Mouse (Mus musculus): ENCODE measurements at regions not wholly inside any gene's neighbourhood (a gene's known extent, or its start where the extent isn't known, plus 50 kb on each side); places are given as distances from the start of the nearest gene placed in this dataset.

DNA sequence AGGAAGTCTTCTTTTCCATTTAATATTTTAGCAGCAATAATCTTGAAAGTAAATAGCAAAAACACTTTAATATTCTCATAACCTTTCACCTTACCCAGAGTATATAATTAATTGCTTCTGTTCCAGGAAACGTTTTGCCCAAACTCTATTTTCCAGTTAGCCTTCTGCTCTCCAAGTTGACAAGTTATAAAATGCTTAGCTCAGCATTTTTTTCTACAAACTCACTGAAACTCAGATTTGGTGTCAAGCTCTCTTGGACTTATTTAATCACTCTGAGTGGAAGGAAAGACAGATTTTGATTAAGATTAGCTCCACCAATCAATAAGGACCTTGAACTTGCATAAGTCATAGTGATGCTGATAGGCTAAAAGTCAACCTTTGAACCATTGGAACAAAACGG is 528.8 kb upstream of the Itga1 start:
- no peaks in the 10 kb centered on the region for H3K4me1 ChIP-seq (ENCODE audit: control insufficient read depth, insufficient read depth, low read length)
- TF ChIP-seq POLR2A (IDR thresholded peaks at IDR 0.05; ENCODE audit: borderline replicate concordance, extremely low read depth, low read depth, low read length): no peak
- TF ChIP-seq CTCF (IDR thresholded peaks at IDR 0.05; ENCODE audit: insufficient read depth, low read length): no peak
- DNase-seq: no peak
- 61% methylated on average over 2 of the region's 2 CpGs for WGBS
- H3K4me3 ChIP-seq (replicated peaks; ENCODE audit: extremely low read depth, low read depth, low read length): no peak overlapping the region

DNA sequence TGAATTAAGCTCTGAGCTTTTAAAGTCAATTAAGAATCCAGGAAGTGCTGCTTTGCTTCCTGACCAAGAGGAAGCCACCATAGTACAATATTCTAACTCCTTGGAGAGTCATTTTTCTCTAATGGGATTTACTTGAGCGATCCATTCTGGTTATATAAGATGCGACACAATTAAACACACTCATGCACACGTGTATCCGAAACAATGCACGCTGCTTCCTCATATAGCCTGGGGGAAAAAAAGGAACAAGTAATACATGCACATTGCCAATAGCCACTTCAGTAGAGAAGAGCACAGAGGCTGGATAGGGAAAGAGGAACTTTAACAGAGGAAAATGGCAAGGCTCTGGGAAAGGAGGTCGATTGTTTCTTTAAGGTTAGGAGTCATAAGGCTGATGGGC is 511.4 kb upstream of the Itga1 start:
- TF ChIP-seq CTCF (IDR thresholded peaks at IDR 0.05; ENCODE audit: insufficient read depth, low read length): no peak
- no peak for TF ChIP-seq POLR2A (IDR thresholded peaks at IDR 0.05; ENCODE audit: borderline replicate concordance, extremely low read depth, low read depth, low read length)
- no peak overlapping the region for H3K4me3 ChIP-seq (replicated peaks; ENCODE audit: extremely low read depth, low read depth, low read length)
- H3K4me1 ChIP-seq (ENCODE audit: control insufficient read depth, insufficient read depth, low read length): no peaks in the 10 kb centered on the region
- WGBS: 75% methylated on average over 6 of the region's 6 CpGs
- DNase-seq: no peak

DNA sequence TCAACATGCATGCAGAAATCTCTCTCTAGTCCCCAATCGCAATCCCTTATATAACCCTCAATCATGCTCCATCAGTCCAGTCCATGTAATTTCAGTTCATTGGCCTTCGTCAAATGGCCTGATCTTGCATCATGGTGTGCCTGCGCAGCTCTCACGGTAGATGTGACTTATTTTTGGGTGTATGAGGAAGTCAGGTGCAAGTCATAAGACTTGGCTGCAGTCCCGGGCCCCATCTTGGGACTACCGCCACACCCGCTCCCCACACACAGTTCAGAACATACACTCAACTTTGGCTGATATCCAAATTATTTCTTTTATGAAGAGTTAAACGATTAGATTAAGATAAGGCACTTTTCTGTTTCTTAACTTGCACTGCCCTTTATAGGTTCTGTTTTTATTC is 504.7 kb upstream of the Itga1 start:
- H3K4me1 ChIP-seq (ENCODE audit: control insufficient read depth, insufficient read depth, low read length): no peaks in the 10 kb centered on the region
- DNase-seq: no peak
- 69% methylated on average over 8 of the region's 8 CpGs for WGBS
- no peak overlapping the region for H3K4me3 ChIP-seq (replicated peaks; ENCODE audit: extremely low read depth, low read depth, low read length)
- no peak for TF ChIP-seq POLR2A (IDR thresholded peaks at IDR 0.05; ENCODE audit: borderline replicate concordance, extremely low read depth, low read depth, low read length)

DNA sequence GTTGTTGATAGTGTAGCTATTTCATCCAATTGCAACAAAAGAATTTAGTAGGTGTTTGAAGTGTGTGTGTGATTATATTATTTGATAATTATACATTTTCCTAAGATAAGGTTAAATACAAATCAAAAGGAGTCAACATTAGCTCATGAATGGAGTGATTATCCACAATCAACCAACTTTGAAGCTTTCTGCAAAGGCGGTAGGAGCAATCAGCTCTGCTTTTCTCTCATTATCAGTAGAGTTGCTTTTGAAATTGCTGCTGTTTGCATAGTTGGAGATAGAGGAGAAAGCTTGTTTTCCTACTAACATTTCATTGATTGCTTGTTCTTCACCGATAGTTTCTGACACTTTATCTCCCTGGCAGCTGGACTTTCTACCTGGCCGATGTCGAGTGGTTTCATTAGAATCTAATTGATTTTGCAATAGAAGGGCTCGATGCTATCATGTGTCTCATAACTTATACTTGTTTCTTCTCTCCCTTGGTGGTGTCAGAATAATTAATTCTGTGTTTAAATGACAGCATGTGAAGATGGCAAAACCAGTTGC is 493.4 kb upstream of the Itga1 start:
- no peak overlapping the region for H3K4me3 ChIP-seq (replicated peaks; ENCODE audit: extremely low read depth, low read depth, low read length)
- DNase-seq: no peak
- WGBS: 57% methylated on average over 5 of the region's 5 CpGs
- no peak for TF ChIP-seq POLR2A (IDR thresholded peaks at IDR 0.05; ENCODE audit: borderline replicate concordance, extremely low read depth, low read depth, low read length)
- H3K4me1 ChIP-seq (ENCODE audit: control insufficient read depth, insufficient read depth, low read length): no peaks in the 10 kb centered on the region

DNA sequence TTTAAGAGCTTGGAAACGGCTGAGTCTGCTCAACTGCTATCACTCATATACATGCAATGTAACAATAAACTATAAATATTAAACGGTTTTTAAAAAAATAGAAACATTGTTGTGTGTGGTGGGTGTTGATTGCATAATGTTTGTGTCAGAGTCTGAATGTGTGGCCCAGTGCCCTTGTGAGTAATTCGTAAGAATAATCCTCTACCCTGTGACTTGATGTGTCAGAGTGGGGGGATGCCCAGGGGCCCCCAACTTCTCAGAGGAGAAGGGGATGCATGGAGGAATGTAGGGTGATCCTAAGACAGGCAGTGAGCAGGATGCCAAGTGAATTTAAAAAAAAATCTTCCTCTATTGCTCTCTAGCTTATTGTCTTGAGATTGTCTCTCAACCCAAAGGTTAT is 474.2 kb upstream of the Itga1 start:
- no peak for DNase-seq
- 69% methylated on average over 3 of the region's 3 CpGs for WGBS
- Histone ChIP-seq H3K4me3 (replicated peaks; ENCODE audit: extremely low read depth, low read depth, low read length) (no peak overlapping the region), H3K4me1 (ENCODE audit: control insufficient read depth, insufficient read depth, low read length) (no peaks in the 10 kb centered on the region)
- TF ChIP-seq POLR2A (IDR thresholded peaks at IDR 0.05; ENCODE audit: borderline replicate concordance, extremely low read depth, low read depth, low read length) (no peak), CTCF (IDR thresholded peaks at IDR 0.05; ENCODE audit: insufficient read depth, low read length) (no peak)

DNA sequence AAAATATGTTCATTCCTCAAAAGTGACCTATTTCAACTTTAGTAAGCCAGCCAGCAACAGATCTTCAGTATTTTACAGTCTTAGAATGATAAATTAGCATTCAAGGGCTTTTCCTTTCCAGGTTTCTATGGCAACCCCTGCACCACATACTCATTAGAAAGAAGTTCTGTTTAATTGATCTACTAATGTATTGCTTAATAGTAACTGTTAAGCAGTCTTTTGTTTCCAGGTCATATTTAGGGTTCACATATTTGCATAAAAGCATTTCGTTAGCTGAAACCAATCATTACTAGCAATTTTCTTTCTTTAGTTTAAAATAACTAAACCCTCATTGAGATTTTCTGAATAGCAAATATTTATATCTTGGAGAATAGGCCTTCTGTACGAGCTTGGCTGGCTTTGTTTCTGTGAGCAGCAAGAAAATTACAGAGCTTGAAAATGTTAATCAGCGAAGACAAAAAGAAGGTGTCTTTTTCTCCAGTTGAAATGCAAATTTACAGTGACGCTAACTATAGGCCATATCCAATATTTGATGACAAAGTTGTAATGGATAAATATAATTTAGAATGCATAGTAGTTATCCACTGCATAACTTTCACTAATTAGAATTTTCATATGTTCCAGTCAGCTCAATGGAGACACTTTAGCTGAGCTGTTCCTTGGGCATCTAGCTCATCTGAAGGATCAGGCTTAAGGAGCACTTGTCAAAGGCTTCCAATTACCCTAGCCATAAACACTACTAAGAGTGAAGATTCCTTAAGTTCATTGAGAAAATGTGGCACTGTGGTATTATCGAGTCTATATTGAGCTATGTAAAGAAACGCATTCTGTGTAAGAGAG is 473.5 kb upstream of the Itga1 start:
- H3K4me3 ChIP-seq (replicated peaks; ENCODE audit: extremely low read depth, low read depth, low read length): no peak overlapping the region
- WGBS: 76% methylated on average over 6 of the region's 6 CpGs
- TF ChIP-seq POLR2A (IDR thresholded peaks at IDR 0.05; ENCODE audit: borderline replicate concordance, extremely low read depth, low read depth, low read length): no peak
- no peak for TF ChIP-seq CTCF (IDR thresholded peaks at IDR 0.05; ENCODE audit: insufficient read depth, low read length)
- DNase-seq: no peak
- H3K4me1 ChIP-seq (ENCODE audit: control insufficient read depth, insufficient read depth, low read length): no peaks in the 10 kb centered on the region

DNA sequence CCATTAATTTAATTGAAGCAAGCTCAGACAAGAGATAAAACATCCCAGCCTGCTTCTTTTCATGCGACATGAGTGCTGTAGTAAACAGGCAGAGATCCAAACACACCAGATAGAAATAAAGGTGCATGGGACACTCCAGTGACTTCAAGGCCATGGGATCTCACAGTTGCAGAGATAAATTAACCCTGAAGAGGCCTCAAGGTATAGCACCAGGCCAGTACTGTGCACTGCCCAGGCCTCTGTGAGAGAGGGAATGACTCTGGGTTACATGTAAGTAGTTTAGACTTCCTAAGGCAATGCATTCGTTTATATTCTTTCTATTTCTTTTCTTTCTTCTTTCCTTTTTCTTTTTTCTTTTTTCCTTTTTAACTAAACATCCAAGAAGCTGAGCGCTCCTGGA is 439.4 kb upstream of the Itga1 start:
- WGBS: 79% methylated on average over 3 of the region's 3 CpGs
- no peak overlapping the region for H3K4me3 ChIP-seq (replicated peaks; ENCODE audit: extremely low read depth, low read depth, low read length)

DNA sequence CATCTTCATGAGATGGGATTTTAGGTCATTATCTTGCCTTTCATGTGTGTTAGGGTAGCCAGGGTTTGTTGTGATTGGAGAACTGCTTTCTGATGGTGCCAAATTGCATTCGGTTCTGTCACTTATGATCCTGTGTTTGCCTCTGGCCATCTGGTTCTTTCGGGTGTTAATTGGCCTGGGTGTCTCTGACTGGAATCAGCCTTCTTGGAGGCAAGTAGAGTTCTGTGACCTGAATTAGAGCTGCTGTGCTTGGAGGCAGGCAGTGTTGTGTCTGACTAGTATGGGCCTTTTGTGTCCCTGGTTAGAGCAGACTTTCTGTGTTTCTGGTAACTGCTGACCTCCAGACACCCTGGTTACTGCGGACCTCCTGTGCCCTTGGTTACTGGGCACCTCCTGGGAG is 434.1 kb upstream of the Itga1 start:
- TF ChIP-seq POLR2A (IDR thresholded peaks at IDR 0.05; ENCODE audit: borderline replicate concordance, extremely low read depth, low read depth, low read length) (no peak), CTCF (IDR thresholded peaks at IDR 0.05; ENCODE audit: insufficient read depth, low read length) (no peak)
- no peaks in the 10 kb centered on the region for H3K4me1 ChIP-seq (ENCODE audit: control insufficient read depth, insufficient read depth, low read length)
- no peak overlapping the region for H3K4me3 ChIP-seq (replicated peaks; ENCODE audit: extremely low read depth, low read depth, low read length)
- no peak for DNase-seq
- WGBS: 67% methylated on average over 3 of the region's 3 CpGs

More for the DNA sequence above, 439.4 kb upstream of the Itga1 start:
- DNase-seq: no peak
- no peaks in the 10 kb centered on the region for H3K4me1 ChIP-seq (ENCODE audit: control insufficient read depth, insufficient read depth, low read length)
- TF ChIP-seq CTCF (IDR thresholded peaks at IDR 0.05; ENCODE audit: insufficient read depth, low read length) (no peak), POLR2A (IDR thresholded peaks at IDR 0.05; ENCODE audit: borderline replicate concordance, extremely low read depth, low read depth, low read length) (no peak)

DNA sequence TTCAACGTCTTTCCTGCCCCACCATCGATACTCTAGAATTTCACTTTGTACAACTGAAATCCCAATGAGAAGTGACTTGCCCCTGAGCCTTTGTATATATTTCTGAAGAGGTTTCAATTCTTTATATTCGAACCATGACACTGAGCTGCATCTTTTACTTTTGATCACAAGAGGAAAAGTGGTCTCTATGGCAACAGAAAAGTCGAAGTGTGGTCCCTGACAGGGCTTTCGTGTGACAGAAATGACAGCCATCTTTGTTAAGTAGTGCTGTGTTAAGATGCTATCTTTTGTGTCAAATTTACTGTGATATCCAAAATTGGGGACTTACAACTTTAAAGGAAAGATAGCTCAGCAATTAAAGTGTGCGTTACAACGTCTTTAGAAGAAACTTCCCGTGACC is 412.1 kb upstream of the Itga1 start:
- Histone ChIP-seq H3K4me1 (ENCODE audit: control insufficient read depth, insufficient read depth, low read length) (no peaks in the 10 kb centered on the region), H3K4me3 (replicated peaks; ENCODE audit: extremely low read depth, low read depth, low read length) (no peak overlapping the region)
- DNase-seq: no peak
- whole genome bisulfite sequencing: 56% methylated on average over 8 of the region's 8 CpGs
- no peak for TF ChIP-seq POLR2A (IDR thresholded peaks at IDR 0.05; ENCODE audit: borderline replicate concordance, extremely low read depth, low read depth, low read length)
- no peak for TF ChIP-seq CTCF (IDR thresholded peaks at IDR 0.05; ENCODE audit: insufficient read depth, low read length)

DNA sequence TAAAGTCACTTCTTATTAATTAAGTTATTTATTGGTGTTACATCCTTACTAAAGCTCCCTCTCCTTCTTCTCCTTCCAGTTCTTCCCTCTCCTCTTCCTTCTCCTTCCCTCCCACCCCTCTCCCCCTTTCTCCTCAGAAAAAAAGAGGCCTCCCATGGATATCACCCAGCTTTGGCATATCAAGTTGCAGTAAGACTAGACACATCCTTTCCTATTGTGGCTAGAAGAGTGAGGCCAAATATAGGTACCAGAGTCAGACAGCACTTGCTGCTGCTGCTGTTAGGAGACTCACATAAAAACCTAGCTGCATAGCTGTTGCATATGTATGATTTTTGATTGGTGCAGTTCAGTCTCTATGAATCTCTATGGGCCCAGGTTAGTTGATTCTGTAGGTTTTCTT is 410.4 kb upstream of the Itga1 start:
- DNase-seq: no peak
- TF ChIP-seq CTCF (IDR thresholded peaks at IDR 0.05; ENCODE audit: insufficient read depth, low read length) (no peak), POLR2A (IDR thresholded peaks at IDR 0.05; ENCODE audit: borderline replicate concordance, extremely low read depth, low read depth, low read length) (no peak)
- no peaks in the 10 kb centered on the region for H3K4me1 ChIP-seq (ENCODE audit: control insufficient read depth, insufficient read depth, low read length)
- no peak overlapping the region for H3K4me3 ChIP-seq (replicated peaks; ENCODE audit: extremely low read depth, low read depth, low read length)

All from lung, adult 2 months (tissue).